Mouse (Mus musculus): ENCODE data around the gene Fbxo33.

GRCm38 (mm10) chr12:59216676-59217266 lies 2.8 kb downstream of the Fbxo33 start:
- TF ChIP-seq CTCF (IDR thresholded peaks at IDR 0.05; ENCODE audit: control insufficient read depth, insufficient read depth, insufficient read length), result no peak
- TF ChIP-seq FOSL1 (IDR thresholded peaks at IDR 0.05; ENCODE audit: insufficient read depth, low read length, poor library complexity, severe bottlenecking), result no peak
- TF ChIP-seq USF1 (IDR thresholded peaks at IDR 0.05; ENCODE audit: low read depth), result no peak
- no peak for TF ChIP-seq MYOD1 (IDR thresholded peaks at IDR 0.05; ENCODE audit: control insufficient read depth, insufficient read length, low read depth)
- TF ChIP-seq MAX (IDR thresholded peaks at IDR 0.05), result no peak
- no peak for TF ChIP-seq CEBPB (IDR thresholded peaks at IDR 0.05; ENCODE audit: low read depth)

Data from C2C12 (cell line).